Mouse (Mus musculus) embryonic fibroblast, embryonic 13.5 days (primary cell): ENCODE measurements around the gene Fam189a1.

Source experiments
- CTCF ChIP-seq: IDR thresholded peaks from 2 replicates; pipeline ENCODE4 v1.5.1; 2011; ENCODE audit warnings: mild to moderate bottlenecking, control low read depth, low read length, moderate library complexity, borderline replicate concordance; ENCODE audit not compliant: insufficient read depth
- POLR2A ChIP-seq: IDR thresholded peaks from 2 replicates; pipeline ENCODE4 v1.6.1; 2011; ENCODE audit warnings: low read depth, mild to moderate bottlenecking, control low read depth, low read length, moderate library complexity

DNA sequence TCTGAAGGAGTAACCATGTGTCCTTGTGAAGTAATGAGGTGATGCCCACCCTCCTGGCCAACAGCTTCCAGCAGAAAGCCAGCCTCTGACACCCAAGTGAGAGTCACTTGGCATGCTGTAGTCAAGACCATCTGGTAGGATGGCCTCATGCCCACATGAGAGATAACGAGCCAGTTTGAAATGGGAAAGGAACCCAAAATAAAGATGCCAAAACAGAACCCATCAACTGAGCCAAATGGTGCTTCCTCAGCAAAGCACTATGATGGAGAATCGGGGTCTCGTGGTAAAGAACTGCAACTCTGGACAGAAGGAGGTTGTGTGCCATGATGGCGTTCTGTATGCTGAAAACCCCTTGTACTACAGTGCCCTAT is 51.3 kb downstream of the Fam189a1 start:
- TF ChIP-seq POLR2A, result no peak
- TF ChIP-seq CTCF, result no peak
